Mouse (Mus musculus) retina, postnatal 7 days (tissue): ENCODE data around the gene U2af2.
"Not testable (repeated sequence)": the region's sequence is repeated elsewhere in the genome, so short reads cannot be mapped to it uniquely, and the experiment has no call there.

ENCODE experiments used
- DNase-seq: peaks from one replicate; pipeline ENCODE4 v3.0.0-alpha.2; 2012; ENCODE audit warnings: low read depth, low spot score

The U2af2 gene

GRCm38 (mm10) chr7:5073586-5073985 lies 11.6 kb downstream of the U2af2 start:
- no peak for DNase-seq

GRCm38 (mm10) chr7:5074984-5075383 lies 13.0 kb downstream of the U2af2 start:
- DNase-seq: no peak

DNA sequence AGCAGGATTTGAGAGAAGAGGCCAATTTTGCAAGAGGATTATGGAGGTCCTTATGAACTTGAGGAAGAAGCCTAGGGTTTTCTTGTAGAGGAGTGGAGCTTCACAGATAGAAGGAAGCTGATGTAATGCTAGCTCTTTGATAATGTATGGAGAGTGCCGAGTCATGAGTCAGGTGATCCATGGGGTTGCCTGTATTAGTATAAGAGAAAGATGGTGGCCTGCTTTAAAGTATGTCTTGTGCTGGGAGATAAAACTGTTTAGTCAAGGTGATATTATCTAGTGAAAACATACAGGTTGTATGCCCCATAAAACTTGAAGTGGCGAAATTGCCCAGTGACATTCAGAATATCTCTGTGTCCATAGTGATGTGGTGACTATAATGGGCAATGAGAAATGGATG lies 15.0 kb downstream of the U2af2 start:
- DNase-seq: no peak

- DNase-seq: not testable (repeated sequence)
Measured at GRCm38 (mm10) chr7:5079365-5080009, 17.5 kb downstream of the U2af2 start.

DNA sequence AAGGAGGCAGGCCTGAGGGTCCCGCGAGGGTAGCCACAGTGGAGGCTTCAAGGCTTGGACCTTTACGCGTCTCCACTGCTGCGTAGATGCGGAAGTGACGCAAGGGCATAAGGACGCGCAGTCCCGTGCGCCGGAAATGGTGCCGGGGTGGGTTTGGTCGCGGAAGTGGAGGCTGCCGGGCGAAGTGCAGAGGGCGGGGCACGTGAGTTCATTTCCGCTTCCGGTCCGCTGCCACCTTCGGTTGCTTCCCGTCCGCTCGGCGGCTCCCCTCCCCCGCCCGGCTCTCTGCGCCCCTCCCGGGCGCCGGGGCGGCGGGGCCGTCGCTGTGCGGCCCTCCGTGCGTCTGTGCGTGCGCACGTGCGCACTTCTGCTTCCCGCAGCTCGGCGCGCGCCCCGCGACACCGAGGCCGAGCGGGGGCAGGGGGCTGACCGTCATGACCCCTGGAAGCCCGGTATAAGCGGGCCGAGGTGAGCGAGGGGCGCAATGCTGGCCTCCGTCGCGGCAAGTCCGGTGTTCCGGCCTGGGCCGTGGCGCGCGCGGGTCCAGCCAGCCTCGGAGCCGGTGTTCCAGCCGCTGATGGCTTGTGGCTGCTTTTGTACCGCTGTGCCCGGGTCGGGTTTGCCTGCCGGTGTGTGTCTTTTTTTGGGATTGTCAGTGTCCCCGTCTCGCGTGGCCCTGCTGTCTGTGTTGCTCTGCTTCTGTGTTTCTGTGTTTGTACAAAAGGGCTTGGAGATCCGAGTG lies 18.2 kb downstream of the U2af2 start, which contains the start of gene Epn1:
Epn1 (plus strand) TSS at position 226 of the 742 bp plus-strand sequence.
- DNase-seq: peak; percentile 93

GRCm38 (mm10) chr7:5080815-5081214 lies 18.9 kb downstream of the U2af2 start:
- no peak for DNase-seq

- no peak for DNase-seq
Measured at GRCm38 (mm10) chr7:5081241-5081640, 19.3 kb downstream of the U2af2 start.

DNA sequence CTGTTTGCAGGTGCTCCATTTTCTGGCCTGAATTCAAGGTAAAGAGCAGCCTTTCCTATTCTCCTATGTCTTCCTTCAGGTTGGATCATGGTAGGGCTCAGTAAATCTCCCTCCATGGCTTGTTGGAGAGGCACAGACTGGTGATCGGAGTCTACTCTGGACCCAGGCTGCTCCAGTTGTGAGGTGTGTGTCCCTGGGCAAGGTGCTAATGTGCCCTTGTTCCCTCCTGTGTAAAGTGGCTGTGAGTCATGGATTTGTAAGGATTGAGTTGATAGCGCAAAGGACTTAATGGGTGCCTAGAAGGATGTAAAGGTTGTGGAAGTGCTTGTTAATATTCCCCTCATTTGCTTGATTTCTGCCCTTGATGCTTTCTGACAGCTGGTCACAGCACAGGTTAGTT lies 20.0 kb downstream of the U2af2 start:
- no peak for DNase-seq

DNA sequence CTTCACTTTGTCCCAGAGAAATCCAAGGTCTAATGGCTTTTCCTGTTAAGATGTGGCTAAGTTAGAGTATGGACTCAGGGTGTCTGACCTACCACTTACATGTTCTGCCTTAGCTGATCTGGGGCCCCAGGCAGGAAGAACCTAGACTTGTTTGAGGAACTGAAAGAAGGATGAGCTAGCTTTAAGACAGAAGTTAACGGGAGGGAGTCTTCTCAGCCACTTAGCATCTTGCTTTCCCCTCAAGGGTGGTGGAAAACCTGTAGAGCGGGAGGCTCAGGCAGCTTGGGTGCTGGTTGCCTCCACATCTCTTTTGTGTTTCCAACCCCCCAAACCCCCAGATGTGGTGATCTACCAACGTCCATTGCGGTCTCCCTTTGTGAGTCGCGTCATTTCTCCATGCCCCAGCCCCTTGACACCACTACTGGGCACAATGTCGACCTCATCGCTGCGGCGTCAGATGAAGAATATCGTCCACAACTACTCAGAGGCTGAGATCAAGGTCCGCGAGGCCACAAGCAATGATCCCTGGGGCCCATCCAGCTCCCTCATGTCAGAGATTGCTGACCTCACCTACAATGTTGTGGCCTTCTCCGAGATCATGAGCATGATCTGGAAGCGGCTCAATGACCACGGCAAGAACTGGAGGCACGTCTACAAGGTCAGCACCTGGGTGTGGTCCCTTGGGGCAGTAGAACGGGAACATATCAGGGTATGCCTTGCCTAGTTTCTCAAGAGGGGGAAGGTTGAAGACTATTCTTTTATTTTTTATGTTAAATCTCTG lies 21.6 kb downstream of the U2af2 start:
- DNase-seq: no peak

GRCm38 (mm10) chr7:5085512-5085911 lies 23.6 kb downstream of the U2af2 start:
- no peak for DNase-seq

- DNase-seq: no peak
Measured at GRCm38 (mm10) chr7:5086921-5087440, 25.0 kb downstream of the U2af2 start.

GRCm38 (mm10) chr7:5087886-5088285 lies 25.9 kb downstream of the U2af2 start:
- no peak for DNase-seq

- no peak for DNase-seq
Measured at GRCm38 (mm10) chr7:5089853-5090252, 27.9 kb downstream of the U2af2 start.

- no peak for DNase-seq
Measured at GRCm38 (mm10) chr7:5091008-5091728, 29.2 kb downstream of the U2af2 start.

DNA sequence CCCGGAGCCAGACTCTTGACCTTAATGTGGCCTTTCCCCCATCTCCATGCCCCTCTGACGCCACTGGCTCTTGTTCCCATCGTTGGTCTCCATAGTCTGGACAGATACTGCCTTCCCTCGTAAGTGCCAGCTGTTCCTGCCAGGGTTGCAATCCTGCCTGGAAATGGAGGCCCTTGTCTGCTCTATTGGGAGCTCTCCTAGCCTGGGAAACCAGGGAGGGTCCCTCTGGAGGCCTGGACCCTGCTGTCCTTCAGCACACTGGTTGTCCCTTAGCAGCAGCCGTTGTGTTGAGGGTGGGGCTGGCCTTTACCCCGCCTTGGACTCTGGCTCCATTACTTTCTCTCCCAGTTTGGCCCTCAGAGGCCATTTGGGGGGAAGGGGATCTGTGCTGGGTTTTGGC lies 30.4 kb downstream of the U2af2 start:
- no peak for DNase-seq

- DNase-seq: no peak
Measured at GRCm38 (mm10) chr7:5092831-5093510, 31.0 kb downstream of the U2af2 start.

- DNase-seq: no peak
Measured at GRCm38 (mm10) chr7:5098769-5099168, 36.8 kb downstream of the U2af2 start.

- no peak for DNase-seq
Measured at GRCm38 (mm10) chr7:5099796-5100195, 37.9 kb downstream of the U2af2 start.

DNA sequence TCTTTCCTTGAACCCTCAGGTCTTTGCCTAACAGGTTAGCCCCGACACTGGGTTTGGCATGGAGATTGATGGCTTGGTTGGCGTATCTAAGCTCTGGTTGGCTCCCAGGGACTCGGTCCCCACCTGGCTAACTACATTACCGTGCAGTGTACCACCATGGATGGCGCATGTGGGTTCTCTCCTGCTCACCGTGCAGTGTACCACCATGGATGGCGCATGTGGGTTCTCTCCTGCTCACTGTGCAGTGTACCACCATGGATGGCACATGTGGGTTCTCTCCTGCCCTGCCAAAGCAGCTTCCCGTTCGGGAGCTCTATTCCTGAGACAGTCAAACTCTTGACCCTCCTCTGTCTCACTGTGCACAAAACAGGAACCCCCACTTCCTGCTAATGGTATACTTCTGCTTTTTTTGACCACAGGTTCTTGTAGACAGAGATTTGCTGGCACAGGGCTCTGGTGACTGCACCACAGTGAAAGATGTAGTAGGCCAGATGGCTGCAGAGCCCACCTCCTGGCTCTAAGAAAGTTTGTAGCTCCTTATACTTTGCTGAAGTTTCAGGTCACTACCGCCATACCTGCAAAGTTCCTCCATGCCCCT lies 39.2 kb downstream of the U2af2 start:
- no peak for DNase-seq

- DNase-seq: no peak
Measured at GRCm38 (mm10) chr7:5102564-5102963, 40.6 kb downstream of the U2af2 start.

DNA sequence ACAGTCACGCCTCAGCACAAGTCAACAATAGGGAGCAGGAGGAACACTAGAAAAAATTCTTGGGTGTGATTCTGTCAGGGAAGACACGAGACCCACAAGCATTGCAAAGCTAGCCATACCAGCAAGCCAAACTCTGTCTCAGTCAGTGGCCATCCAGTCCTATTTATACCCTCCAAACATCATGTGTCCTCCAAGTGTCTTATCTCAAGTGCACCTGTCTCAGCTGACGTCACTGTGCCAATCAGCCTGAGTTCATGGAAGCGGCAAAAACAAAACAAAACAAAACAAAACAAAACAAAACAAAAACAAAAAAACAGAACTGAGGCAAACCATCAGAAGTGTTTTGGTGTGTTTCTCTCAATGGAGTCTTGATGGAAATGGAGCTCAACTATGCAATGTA lies 46.3 kb downstream of the U2af2 start:
- no peak for DNase-seq
